Mouse (Mus musculus) forelimb bud, embryonic 11.5 days (tissue): ENCODE results near the gene Ogfod3.
A peak's percentile ranks its signal among the peaks of the same experiment; 100 is the strongest.

Experiments
- DNase-seq: peaks from one replicate; pipeline ENCODE4 v3.0.0-alpha.2; 2012; ENCODE audit warnings: low read depth, low spot score

The Ogfod3 gene

DNA sequence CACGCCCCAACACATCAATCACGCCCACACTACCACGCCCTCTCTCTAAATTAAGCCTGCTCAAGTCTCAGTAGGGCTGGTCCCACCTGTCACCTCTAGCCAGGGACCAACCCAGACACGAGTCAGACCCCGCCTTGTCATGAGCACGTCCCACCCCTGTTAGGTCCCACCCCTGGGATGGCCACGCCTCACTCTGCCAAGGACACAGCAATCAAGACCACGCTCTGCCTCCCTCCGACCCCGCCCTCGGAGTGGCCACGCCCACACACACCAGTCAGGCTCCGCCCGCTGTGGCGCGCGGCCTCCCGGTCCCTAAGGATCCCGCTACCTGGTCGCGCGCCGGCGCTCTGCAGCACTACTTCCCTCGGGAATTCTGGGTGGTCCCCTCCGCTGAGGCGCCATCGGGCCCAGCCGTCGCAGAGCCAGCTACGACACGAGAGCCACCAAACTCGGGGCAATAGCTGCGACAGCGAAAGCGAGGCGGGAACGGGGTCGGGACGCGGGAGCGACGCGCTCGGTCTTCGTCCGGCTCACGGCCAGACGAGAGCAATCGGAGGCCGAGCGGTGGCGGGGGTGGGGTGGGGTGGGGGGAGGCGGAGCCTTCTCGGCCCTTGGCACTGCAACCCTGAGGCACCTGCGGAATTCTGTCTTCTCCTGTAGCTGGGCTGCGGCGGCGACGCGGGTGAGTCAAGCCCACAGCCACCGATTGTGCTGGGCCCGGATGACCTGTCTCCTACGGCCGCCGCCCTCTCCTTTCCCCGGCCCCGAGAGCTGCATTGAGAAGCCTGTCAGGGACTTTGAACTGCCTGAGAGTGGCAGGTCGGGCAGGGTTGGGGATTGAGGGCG is at the start of gene Ogfod3, which contains the start of gene Hexdc:
Gene Ogfod3, minus strand, starts transcription at position 551 of the 846 bp plus-strand sequence.
Gene Hexdc, plus strand, starts transcription at position 273 of the 846 bp plus-strand sequence.
- DNase-seq: peak; percentile 97

DNA sequence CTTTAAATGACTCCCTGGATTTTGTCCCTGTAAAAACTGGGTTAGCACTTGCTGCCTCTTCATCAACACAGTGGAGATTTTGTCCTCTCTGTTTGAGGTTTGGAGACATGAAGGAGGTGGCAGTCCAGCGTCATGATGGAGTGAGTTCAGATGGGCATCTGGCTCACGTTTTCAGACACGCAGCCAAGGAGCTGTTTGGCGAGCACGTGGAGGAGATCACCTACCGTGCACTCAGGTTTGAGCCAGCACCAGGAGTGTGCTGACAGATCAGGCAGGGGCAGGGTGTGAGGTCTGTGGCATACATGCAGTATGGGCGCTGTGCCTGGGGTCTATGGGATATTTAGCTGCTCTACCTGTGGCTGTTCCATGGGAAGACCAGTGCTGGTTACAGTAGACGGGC is 45.7 kb upstream of the Ogfod3 start:
- no peak for DNase-seq

DNA sequence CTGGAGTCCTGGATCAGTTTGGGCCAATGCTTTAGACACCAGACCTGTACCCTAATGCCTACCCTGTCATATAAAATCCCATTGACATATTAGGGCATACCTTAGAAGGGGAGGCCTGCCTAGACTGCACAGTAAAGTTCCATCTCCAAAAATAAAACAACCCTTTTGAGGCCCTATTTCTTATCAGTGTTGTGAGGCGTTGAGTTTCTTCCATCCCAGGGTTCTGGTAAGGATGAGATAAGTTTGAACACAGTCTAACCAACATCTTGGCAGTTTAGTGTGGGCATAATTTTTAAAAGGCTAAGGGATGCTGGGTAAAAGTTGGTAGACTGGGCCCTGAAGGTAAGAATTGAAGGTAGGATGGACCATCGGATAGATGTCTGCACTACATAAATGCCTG is 35.2 kb upstream of the Ogfod3 start:
- no peak for DNase-seq

DNA sequence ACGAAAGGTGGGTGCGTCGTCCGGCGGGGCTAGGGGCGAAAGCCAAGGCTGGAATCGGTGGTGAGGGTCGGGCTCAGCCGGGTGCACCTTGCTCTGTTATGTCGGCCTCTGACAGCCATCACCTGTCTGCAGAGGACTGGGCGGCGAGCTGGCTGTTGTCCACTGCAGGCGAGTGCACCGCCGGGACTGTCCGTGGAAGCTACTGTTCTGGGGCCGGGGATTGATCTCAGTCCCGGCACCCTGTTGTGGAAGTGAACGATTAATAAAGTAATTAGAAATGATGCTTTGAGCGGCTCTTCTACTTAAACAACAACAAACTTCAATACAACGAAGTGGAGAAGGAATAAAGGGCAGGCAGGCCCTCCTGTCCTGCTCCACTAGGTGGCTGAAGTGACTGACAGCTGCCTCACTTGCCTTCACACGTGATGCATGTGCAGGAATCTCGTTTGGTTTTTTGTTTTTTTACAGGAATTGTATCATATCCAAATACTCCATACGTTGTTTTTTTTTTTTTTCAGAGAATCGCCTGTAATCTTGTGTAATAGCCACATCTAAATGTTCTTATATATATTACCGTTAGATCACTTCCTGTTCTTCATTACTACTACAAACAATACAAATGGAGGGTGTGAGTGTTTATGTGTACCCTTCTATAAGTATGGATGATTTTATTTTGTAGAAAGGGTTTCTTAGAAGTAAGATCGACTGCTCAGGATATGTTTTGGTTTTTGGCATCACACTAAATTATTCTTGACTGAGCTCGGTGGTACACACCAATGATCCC is 33.0 kb upstream of the Ogfod3 start:
- peak; percentile 53 for DNase-seq

DNA sequence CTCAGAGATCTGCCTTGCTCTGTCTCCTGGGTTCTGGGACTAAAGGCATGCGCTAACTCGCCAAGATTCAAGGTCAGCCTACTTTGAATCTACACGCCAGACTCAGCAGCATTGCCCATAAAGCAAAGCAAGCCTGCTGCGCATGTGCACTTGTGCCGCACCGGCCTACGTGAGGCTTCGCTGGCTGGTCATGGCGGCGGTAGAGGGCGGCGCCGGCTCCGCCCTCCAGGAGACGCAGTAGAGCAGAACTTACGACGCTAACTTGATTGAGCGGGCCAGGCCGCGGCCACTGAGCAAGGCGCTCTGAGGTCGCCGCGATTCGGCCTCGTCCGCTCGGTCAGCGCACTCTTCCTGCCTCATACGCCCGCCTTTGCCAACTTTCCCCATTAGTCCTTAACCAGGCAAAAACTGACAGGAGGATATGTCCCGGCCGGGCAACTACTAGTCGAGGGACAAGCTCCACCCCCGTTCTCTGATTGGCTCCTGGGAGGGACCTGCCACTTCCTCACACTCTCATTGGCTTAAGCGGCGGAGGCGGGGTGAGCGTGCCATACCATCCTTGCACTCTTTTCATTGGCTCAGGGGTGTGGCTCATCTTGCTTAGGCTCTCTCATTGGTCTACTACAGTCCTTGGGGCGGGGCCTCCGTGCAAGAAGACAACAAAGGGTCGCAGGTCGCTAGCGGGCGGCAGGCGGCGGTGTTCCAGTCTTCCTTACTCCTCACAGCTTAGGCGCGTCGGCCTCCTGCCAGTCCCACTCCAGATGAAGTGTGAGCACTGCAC is 32.2 kb upstream of the Ogfod3 start, which contains the start of gene Narf:
Gene Narf, plus strand, starts transcription at position 690 of the 781 bp plus-strand sequence.
- DNase-seq: peak; percentile 98

DNA sequence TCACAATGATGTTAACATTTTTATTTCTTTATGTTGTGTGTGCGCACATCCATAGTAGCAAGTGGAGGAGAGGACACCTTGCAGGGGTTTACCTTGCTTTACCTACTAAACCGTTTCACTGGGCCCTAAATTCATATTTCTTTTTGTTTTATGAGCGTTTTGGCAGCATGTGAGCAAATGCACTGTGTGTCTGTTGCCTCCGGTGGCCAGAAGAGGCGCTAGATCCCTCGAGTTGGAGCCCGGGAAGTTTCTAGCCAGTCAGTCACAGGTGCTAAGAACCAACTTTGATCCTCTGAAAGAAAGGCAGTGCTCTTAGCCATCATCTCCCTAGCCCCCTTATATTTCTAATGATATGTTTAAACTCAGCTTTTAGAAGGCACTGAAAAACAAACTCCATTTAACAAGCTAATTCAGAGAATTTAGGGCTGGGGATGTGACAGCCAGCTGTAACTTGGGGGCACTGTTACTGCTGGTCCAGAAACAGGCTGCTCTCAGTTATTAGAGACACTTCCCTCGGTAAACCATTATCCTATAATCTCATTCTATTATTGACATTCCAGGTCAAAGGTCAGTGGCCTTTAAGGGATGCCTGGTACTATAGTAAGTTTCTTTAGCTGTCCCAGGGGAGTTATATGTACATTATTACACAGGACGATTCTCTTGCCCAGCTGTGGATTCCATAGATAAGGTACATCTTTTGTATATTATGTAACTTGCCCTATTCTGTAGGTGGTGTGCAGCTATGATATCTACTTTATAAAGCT is 31.1 kb upstream of the Ogfod3 start:
- peak; percentile 32 for DNase-seq

DNA sequence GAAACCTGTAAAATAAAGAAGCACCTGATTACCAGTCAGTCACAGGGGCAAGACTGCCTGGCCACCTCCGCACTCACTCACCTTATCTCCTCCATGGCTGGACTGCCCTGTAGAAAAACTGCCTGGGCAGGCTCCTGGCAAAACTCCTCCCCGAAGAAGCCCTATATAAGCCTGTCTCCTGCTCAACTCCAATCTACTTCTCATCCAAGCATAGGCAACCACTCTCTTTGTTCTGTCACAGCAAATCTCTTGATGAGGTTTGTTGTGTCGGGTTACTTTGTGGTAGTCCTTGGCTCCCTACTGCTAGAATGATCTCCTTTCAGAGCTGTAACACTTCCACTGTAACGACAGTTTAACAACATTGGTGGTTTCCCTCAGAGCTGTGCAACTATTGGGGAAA is 28.2 kb upstream of the Ogfod3 start:
- DNase-seq: no peak

DNA sequence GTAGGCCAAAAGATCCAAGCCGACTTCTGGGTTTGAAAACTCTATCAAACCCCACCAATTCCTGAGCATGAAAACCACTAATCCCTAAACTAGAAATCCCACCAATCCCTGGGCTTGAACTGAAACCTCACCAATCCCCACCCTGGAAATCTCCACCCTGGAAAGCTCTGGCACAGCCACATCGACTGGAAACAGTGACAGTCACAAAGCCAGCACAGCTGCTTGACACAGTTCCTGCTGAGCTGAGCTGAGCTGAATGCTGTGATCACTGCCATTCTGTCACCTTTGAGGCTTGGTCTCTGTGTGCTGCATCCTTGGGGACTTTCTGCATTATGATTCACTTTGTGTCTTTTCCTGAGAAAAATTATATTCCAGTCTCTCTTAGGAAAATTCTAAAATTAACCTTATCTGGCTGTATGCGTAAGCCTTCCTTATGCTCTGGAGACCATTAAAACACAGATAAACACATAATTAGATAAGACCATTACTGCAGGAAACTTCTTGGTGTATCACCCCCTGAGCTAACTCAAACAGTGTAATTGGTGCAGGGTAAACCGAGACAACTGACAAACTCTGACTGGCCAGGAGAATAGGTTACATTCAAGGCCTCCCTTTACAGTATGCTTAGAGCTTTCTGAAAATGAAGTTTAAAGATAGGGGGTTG is 27.2 kb upstream of the Ogfod3 start:
- no peak for DNase-seq

DNA sequence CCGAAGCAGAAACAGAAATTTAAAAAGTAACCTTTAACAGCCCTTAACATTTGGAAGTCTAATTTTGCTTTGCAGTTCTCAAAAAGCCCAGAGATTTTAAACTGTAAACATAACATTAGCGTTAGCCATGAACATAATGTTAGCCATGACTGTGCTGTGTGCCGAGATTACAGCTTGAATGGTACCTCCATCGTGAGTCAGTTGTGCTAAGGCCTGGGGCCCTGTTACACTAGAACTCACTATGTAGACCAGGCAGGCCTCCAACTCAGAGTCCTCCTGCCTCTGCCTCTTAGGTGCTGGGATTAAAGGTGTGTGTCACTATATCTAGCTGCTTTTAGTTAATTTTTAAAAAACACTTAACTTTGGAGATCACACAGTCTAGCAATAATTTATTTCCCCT is 26.7 kb upstream of the Ogfod3 start:
- DNase-seq: no peak

DNA sequence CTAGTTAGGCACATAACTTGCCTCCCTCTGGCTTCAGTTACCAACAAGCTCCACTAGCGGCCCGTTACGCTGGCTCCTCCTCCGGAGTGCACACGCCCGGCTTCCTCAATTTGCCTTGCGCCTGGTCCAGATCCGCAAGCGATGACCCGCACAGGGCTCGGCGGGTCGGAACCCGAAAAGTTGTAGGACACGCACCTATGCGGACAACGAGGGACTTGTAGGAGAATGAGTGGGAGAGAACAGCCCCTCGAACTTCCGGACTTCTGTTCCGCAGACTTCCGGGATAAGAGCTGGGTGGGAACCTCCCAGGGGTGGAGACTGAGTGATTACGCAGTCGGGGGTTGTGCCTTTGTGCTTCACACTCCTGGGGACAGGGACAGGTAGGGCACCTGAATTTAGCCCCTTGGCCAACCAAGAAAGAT is 24.5 kb upstream of the Ogfod3 start, which contains the start of gene Cybc1:
Gene Cybc1, minus strand, starts transcription at position 305 of the 422 bp plus-strand sequence.
- DNase-seq: peak; percentile 80

DNA sequence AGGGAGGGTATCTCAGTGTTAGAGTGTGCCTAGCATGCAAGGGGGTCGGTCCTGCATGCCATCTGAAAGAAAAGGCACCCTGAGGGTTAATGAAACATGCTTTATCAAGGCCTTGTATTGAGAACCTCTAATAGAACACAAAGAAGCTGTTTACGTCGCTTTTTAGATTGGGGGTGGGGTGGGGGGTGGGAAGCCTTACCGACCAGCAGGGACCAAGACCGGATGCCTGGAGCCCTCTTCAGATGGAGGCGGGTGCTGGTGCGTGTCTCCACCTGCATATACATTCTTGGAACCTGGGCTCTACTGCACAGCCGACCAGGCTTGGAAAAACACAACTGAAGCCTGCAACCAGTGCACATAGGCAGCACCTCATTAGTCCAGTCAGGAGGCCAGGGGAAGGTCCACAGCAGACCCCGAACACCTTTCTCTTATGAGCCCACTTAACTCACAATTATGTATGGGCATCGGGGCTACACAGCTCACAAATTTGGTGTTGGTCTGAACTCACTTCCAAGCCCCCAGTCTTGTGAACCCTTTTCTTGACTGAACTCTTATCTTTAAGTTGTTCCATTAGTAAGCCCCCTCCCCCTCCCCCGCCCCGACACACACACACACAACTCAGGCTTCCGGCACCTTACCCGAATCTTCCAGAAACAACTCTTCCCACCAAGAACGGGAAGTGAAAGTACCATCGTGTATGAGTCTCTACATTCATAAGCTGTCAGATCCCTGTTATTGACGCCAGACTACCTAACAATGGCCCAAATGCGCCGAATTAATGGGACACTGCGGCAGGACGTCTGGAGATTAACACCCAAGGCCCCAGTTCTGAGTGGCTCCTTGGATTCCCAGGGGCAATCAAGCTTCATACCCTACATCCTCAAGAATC is 23.9 kb upstream of the Ogfod3 start:
- DNase-seq: no peak

DNA sequence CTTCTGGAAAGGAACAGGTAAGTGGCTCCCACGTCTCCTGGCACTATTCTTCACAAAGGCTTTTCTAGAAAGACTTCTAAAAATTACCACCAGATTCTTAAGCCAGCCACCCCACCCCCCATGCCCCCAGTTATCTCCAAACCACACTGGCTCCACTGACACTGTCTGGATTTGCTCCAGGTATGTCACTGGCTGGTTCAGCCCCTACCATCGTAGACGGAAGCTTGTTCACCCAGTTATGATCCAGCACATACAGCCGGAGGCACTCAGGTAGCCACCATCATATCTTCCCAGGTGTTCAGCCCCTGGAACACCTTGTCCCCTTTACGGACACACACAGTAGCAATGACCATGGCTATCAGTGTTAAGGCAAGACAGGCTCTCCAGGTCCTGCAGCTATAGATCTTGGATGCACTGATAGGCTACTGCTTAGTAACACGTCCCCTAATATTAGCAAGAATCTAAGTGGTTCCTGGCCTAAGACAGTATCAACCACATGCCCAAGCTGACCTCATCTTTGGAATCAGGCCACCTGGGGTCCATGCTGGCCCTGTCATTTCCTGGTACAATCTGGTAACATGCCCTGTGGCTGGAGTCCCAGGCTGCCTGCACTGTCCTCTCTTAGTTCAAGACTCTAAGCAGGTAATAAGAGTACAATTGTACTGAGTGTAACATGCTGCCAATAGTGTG is 17.0 kb upstream of the Ogfod3 start:
- DNase-seq: no peak

DNA sequence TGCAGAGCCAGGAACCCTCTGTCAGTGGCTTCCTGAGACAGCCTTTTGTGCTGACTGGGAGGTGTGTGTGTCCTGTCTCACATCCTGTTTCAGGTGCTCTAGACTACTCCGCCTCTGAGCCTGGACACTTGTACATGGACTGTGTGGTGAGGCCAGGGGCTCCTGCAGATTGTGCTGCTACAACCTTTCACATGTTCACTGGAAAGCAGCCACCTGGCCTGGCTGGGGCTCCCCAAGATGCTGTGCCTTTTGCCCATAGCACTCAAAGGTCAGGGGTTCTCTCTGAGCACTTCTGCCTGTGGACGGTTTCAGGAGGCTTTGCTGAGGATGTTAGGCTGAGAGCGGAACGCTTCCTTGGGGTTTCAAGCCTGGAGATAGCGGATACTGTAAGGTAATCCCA is 16.3 kb upstream of the Ogfod3 start:
- no peak for DNase-seq

DNA sequence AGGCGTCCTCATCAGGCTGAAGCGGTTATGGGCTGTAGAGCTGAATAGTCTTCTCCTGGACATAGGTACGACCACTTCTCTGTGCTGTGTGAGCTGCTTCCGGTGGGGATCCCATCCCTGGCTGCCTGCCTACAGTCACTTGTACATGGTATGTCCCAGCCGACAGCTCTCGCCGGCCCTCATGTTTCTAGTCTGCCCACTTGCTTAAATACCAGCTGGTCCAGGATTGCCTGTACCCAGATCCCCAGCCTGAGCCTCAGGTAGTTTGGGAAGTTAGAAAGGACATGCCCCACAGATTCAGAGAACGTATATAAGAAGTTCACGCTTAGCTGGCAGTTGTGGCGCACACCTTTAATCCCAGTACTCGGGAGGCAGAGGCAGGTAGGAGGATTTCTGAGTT is 15.3 kb upstream of the Ogfod3 start:
- no peak for DNase-seq

DNA sequence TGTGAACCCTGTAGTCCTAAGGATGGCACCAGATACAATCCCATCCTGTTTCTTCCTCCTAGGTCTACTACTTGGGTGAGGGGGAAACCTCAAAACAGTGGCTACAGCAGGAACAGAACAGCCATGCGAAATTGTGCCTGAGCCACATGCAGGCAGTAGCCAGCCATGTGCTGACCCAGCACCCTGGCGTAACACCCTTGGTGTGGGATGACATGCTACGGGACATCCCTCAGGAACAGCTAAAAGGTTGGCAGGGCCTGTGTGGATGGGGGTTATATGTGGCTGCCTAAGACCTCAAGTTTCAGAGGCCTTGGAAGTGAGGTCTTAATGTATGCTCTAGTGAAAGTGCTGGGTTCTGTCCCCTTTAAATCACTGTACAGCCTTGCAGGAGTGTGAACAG is 12.3 kb upstream of the Ogfod3 start:
- no peak for DNase-seq

DNA sequence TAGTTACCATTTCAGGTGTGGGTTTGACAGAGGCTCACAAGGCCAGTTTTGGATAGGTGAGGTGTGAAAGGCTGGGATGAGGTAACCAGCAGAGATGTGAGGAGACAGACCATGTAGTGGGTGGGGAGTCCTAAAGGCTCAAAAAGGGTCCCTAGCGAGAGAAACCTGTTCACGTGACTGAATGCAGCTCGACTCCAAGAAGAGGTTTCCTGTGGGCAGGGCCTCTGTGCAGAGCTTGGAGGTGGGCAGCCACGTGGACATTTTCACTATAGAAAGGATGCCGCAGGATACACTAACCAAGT is 701 bp downstream of the Ogfod3 start:
- no peak for DNase-seq

DNA sequence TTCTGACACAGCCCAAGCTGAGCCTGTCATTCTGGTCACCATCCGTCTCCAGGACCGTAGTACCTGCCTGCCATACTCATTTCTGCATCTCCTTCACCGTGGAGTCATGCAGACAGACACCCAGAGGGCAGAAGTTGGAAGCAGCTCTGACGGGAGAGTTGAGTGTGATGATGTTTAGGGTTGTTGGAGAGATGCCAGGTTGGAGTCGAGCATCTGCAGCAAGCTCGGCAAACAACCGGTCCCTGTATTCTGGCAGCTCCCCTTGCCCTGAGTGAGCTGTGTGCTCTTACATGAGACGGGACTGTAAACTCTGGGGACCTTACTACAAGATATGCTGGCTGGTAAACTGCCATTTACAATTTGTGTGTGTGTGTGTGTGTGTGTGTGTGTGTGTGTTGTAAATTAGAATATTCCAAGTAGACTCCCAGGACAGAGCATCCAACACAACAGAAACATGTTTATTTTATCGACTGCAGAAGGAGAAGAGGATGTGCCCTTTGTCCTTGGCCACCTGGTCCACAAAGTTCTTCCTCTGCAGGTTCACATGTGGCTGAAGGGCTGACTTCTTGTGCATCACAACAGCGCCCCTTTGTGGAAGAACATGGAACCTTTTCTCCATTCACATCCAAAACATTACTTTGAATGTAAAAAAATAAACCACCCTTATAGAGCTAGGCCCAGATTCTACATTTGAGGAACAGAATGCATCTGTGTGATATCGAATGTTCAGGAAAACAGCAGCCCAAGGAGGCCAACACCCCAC is 2.9 kb downstream of the Ogfod3 start:
- peak; percentile 21 for DNase-seq

DNA sequence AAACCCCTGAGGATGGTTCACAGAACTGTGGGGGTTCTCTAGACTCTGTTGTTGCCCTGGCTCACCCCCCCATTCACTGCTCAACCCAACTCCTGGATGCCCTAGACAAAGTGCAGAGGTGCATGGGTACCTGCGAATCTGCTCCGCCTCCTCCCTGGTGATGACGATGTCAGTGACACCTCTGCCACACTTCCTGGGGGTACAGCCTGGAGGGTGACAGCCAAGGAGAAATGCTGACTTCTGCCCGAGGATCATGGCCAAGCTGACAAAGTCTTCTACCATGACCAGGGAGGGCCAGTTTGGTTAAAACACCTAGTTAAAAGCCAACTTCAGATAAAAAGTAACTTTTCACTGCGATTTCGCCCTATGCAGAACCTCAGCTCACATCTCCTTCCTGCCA is 3.7 kb downstream of the Ogfod3 start:
- DNase-seq: no peak
